In the genomic region with DNA sequence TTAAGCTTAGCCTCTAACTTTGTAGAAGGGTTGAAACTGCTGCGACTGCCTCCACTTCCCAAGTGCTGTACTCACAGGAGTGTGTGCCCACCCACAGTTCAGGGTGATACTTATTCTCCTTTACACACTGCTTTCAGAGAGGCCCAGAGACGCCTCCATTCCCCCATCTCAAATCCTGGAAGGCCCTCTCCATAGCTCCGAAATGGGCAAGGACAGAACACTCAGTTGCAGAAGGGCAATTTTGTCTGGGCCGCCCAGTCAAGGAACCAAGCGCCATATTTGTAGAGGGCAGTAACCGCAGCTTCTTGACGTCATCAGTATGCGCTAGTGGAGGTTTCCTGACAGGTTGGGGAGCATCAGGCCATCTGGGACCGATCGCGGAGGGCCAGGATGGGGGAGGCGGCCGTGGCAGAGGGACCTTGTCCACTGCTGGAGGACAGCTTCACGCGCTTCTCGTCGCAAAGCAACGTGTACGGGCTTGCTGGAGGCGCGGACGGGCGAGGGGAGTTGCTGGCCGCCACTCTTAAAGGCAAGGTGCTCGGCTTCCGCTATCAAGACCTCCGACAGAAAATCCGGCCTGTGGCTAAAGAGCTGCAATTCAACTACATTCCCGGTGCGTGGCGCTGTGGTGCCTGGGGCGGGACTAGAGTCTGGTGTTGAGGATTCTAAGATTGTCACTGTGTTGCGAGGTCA, we compare ENCODE assay signal across 8 mouse cellular contexts. TPM values are rescaled to one million over a fixed set of nuclear protein-coding genes. Genes with fewer than 3 reads are reported as not detected.
DNase-seq lines count a peak whose midpoint lies in the region; ATAC-seq lines count a peak whose summit lies in the region.

A gene (plus strand): TSS at position 327 of the 693 bp plus-strand sequence.

- ATAC-seq in megakaryocyte progenitor cell, adult 5-6 weeks (replicated peaks; ENCODE audit: poor library complexity) = peak; percentile 95

- DNase-seq in adipocyte (ENCODE audit: low spot score) = peak; percentile 89
- DNase-seq in embryo, embryonic 10 days (ENCODE audit: low spot score) = peak; percentile 96
- peak; percentile 91 for DNase-seq in gastrocnemius, postnatal 10 days
- DNase-seq in induced T-regulatory cell, adult 2 months (ENCODE audit: low read depth) = peak; percentile 96
- DNase-seq in left cerebral cortex, adult 9 months (ENCODE audit: low spot score in 2 of 2) = peak; percentile 83 to 93
- DNase-seq in right cerebral cortex, postnatal 14 days = peak; percentile 90
- peak; percentile 87 to 91 for DNase-seq in urinary bladder, postnatal 36 days (ENCODE audit: low spot score in 2 of 2)

RNA-seq across cellular contexts. Expression of the gene that starts here (rescaled TPM):
- 10 to 100 TPM; 12.0 to 13.1 TPM for total RNA-seq in gastrocnemius, postnatal 10 days (2021)
- 8.1 and 10.7 TPM in 2 replicates for total RNA-seq in megakaryocyte progenitor cell, adult 5-6 weeks (2015)
- 8.3 and 10.6 TPM in 2 replicates for total RNA-seq in megakaryocyte progenitor cell, adult 5-6 weeks (2017)

Comparison
In these comparisons a context has a peak if more than half of its experiments do, and no peak if none do; other contexts are left out.
1. Peak in every context shown above with its lines: DNase-seq and ATAC-seq.